Mouse (Mus musculus) midbrain, embryonic 11.5 days (tissue): ENCODE measurements around the gene Msrb3. TPM values are rescaled to one million over a fixed set of nuclear protein-coding genes. Genes with fewer than 3 reads are reported as not detected.

Experiments
- ATAC-seq: fragments of 200-750 bp; cut with Nextera tagmentation; 2 replicates; pipeline ENCODE4 v1.8.0; 2017; ENCODE audit warnings: moderate TSS enrichment, moderate library complexity; ENCODE audit not compliant: low FRiP score
- DNase-seq: peaks from one replicate; pipeline ENCODE4 v3.0.0; 2015; ENCODE audit warnings: low spot score; ENCODE audit errors: missing footprints
- H3K27ac ChIP-seq: fragments of 300-500 bp; sonication (generic); 2 replicates; pipeline ENCODE4 v1.5.1; 2014; ENCODE audit warnings: low read depth, low read length
- H3K27me3 ChIP-seq: fragments of 300-500 bp; sonication (generic); 2 replicates; pipeline ENCODE4 v1.6.1; 2014; ENCODE audit warnings: mild to moderate bottlenecking, low read length, moderate library complexity, mixed read lengths; ENCODE audit not compliant: control insufficient read depth, insufficient read depth
- H3K36me3 ChIP-seq: fragments of 300-500 bp; sonication (generic); 2 replicates; pipeline ENCODE4 v1.6.1; 2014; ENCODE audit warnings: mild to moderate bottlenecking, low read length, moderate library complexity, mixed read lengths; ENCODE audit not compliant: control insufficient read depth, insufficient read depth
- H3K4me1 ChIP-seq: fragments of 300-500 bp; sonication (generic); 2 replicates; pipeline ENCODE4 v1.6.1; 2014; ENCODE audit warnings: low read length; ENCODE audit not compliant: control insufficient read depth, insufficient read depth
- H3K4me2 ChIP-seq: fragments of 300-500 bp; sonication (generic); 2 replicates; pipeline ENCODE4 v1.6.1; 2014; ENCODE audit warnings: mild to moderate bottlenecking, moderate library complexity
- H3K4me3 ChIP-seq: fragments of 300-500 bp; sonication (generic); 2 replicates; pipeline ENCODE4 v1.5.1; 2014; ENCODE audit warnings: low read depth, low read length
- H3K9ac ChIP-seq: fragments of 300-500 bp; sonication (generic); 2 replicates; pipeline ENCODE4 v1.6.1; 2014; ENCODE audit warnings: low read length
- H3K9me3 ChIP-seq: fragments of 300-500 bp; sonication (generic); 2 replicates; pipeline ENCODE4 v1.6.1; 2016; ENCODE audit warnings: low read length; ENCODE audit not compliant: control insufficient read depth
- WGBS: fragments of 180-500 bp; shearing (Covaris S2); extraction: QIAGEN DNeasy Blood & Tissue Kit; methylation state at CpG from one replicate; pipeline ENCODE4 v1.1.7; 2014; 5-methylcytosine and 5-hydroxymethylcytosine counted together
- polyA plus RNA-seq: library from polyadenylated mRNA; unstranded; fragments of >200 nt; fragmentation: Nextera tagmentation; extraction: Ambion mirVana; gene quantifications from 2 replicates; pipeline ENCODE4 v1.2.1, GENCODE M21; 2014

Gene Msrb3
- polyA plus RNA-seq, 1 experiment from 2014 or later = 3.9 TPM

DNA sequence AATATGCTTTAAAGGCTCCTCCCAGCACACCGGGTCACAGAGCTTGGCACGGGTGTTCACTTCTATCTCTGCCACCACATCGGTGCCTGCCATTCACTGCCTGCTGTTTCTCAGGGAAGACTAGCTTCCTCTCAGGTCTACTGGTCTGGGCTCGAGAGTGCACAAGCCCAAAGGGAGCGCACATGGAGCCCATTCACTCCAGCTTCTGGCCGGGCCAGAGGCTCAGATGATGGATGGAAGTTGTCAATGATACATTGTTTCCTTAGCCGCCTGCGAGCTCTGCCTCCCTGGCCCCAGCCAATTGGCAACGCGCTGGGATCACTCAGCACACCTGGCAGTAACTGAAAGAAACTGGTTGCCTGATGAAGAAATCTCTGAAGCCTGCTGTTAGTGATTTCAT, 111.7 kb downstream of the Msrb3 start:
- 64% methylated on average over 10 of the region's 10 CpGs for WGBS
- ATAC-seq = no peak
- Histone ChIP-seq H3K4me2 (no peak overlapping the region), H3K4me3 (no peak overlapping the region), H3K27me3 (no peaks in the 10 kb centered on the region), H3K4me1 (peaks cover 5% of the 10 kb centered on the region; the same call in 1 of the 2 replicates), H3K27ac (no peak overlapping the region), H3K9ac (no peak overlapping the region), H3K36me3 (no peaks in the 10 kb centered on the region), H3K9me3 (no peaks in the 10 kb centered on the region)
- no peak for DNase-seq

DNA sequence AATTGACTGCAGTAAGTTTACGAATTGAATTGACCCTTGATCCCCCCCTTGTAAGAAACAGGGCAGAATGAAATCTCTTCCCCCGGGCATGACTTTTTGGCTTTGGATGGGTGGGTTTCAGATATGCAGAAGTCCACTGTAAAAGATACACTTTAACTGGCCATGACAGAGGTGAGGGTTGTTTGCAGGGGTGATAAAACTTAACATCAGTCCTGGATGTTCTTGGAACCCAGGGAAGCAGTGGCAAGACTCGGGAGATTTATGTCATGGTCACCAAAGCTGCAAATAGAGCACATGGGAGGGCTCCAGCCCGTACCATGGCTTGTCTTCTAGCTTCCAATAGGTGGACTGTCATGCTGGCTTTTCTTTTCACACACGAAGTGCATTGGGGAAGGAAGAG, 114.4 kb downstream of the Msrb3 start:
- H3K36me3 ChIP-seq = no peaks in the 10 kb centered on the region
- H3K4me3 ChIP-seq = no peak overlapping the region
- H3K9me3 ChIP-seq = no peaks in the 10 kb centered on the region
- H3K4me2 ChIP-seq = no peak overlapping the region
- 62% methylated on average over 5 of the region's 5 CpGs for WGBS
- ATAC-seq = no peak
- no peaks in the 10 kb centered on the region for H3K27me3 ChIP-seq
- H3K9ac ChIP-seq = no peak overlapping the region
- DNase-seq = no peak
- no peak overlapping the region for H3K27ac ChIP-seq
- H3K4me1 ChIP-seq = peaks cover 5% of the 10 kb centered on the region; the same call in 1 of the 2 replicates

DNA sequence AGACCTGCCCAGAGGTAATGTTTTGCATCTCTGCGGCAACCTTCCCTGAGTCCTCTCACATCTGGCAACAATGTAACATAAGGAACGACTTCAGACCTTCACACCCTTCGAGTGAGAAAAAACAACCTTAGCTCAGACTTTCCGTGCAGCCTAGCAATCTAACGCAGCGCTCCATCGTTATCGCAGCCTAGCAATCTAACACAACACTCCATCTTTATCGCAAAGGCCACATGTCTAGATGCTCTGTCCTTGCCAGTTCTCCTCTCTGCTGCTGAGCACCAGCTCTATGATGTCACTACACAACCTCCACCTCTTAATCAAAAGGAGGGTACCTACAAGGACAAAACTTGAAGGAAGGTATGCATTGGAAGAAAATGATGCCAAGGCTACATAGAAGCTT, 115.5 kb downstream of the Msrb3 start:
- Histone ChIP-seq H3K36me3 (no peaks in the 10 kb centered on the region), H3K9me3 (no peaks in the 10 kb centered on the region), H3K4me3 (no peak overlapping the region), H3K9ac (no peak overlapping the region), H3K27ac (no peak overlapping the region), H3K27me3 (no peaks in the 10 kb centered on the region), H3K4me1 (peaks cover 5% of the 10 kb centered on the region; the same call in 1 of the 2 replicates), H3K4me2 (no peak overlapping the region)
- ATAC-seq (no peak), DNase-seq (no peak)
- 91% methylated on average over 9 of the region's 9 CpGs for WGBS

DNA sequence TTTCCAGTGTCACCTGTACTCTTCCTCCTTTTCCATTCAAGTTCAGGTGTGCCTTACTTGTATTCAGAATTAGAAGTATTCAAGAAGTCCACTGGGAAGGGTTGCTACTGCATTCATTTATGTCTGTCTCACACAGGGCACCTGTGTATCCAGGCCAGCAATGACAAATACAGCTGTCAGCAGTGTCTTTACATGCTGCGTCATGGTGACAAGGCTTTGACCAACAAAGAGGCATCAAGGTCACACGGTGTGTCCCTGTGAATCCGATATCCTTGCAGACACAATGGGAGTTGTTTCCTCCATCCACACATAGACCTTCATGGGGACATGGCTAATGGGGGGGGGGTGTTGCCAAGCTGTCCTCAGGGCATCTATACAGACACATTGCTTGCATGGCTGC, 121.4 kb downstream of the Msrb3 start:
- Histone ChIP-seq H3K4me2 (no peak overlapping the region), H3K27me3 (no peaks in the 10 kb centered on the region), H3K27ac (no peak overlapping the region), H3K9me3 (no peaks in the 10 kb centered on the region), H3K9ac (no peak overlapping the region), H3K4me1 (no peaks in the 10 kb centered on the region), H3K4me3 (no peak overlapping the region), H3K36me3 (no peaks in the 10 kb centered on the region)
- DNase-seq = no peak
- ATAC-seq = no peak
- 83% methylated on average over 3 of the region's 3 CpGs for WGBS

DNA sequence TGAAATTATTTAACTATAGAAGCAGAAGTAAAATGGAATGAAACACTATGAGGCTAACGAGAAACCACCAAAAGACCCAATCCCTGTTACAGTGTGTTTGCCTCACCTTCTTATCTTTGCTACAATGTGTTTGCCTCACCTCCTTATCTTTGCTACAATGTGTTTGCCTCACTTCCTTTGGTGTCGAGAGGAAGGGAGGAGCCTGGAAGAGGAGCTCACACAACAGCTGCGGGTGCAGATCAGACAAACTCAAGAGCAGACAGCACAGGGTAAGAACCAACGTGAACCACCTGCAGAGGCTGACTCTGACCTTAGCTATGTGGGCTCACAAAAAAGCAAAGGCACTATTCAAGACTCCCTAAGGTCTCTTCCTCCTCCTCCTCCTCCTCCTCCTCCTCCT, 123.5 kb downstream of the Msrb3 start:
- Histone ChIP-seq H3K9me3 (no peaks in the 10 kb centered on the region), H3K4me1 (no peaks in the 10 kb centered on the region), H3K27me3 (no peaks in the 10 kb centered on the region), H3K27ac (no peak overlapping the region), H3K36me3 (no peaks in the 10 kb centered on the region), H3K9ac (no peak overlapping the region), H3K4me2 (no peak overlapping the region), H3K4me3 (no peak overlapping the region)
- no peak for DNase-seq
- ATAC-seq = no peak
- 84% methylated on average over 4 of the region's 4 CpGs for WGBS

DNA sequence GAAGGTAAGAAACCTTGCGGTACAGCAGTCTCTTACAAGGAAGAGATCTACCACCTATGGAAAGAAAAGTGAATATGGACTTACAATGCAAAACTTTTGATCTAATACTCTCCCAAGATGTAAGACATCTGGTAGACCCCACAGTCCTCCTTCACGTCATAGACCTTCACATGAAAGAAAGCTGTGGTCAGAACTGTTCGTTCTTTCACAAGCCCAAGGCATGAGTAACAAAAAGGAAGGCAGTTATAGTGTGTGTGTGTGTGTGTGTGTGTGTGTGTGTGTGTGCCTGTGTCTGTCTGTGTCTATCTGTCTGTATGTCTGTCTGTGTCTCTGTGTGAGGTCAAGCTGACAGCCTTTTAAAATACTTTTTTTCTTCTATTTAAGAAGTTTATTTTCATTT, 131.5 kb downstream of the Msrb3 start:
- Histone ChIP-seq H3K4me2 (no peak overlapping the region), H3K9me3 (no peaks in the 10 kb centered on the region), H3K4me1 (no peaks in the 10 kb centered on the region; the same call in 1 of the 2 replicates), H3K27ac (no peak overlapping the region), H3K36me3 (no peaks in the 10 kb centered on the region), H3K9ac (no peak overlapping the region), H3K27me3 (no peaks in the 10 kb centered on the region), H3K4me3 (no peak overlapping the region)
- DNase-seq (no peak), ATAC-seq (no peak)
- 93% methylated on average over 3 of the region's 3 CpGs for WGBS

DNA sequence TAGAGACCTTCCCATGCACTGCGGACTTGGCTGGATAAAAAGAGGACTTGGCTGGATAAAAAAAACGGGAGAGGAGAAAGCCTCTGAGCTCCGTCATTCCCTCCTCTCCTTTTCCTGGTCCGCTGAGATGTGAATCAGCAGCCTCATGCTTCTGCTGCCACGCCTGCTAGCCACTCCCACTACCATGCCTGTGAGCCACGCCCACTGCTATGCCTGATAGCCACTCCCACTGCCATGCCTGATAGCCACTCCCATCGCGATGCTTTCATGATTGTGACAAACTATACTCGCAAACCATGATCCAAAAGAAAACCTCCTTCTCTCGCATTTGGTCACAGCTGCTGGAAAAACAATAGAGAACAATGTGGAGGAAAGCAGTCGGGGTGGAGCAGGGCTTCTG, 133.5 kb downstream of the Msrb3 start:
- Histone ChIP-seq H3K4me1 (no peaks in the 10 kb centered on the region; the same call in 1 of the 2 replicates), H3K27me3 (no peaks in the 10 kb centered on the region), H3K27ac (no peak overlapping the region), H3K36me3 (no peaks in the 10 kb centered on the region), H3K9me3 (no peaks in the 10 kb centered on the region), H3K9ac (no peak overlapping the region), H3K4me3 (no peak overlapping the region), H3K4me2 (no peak overlapping the region)
- DNase-seq = no peak
- 88% methylated on average over 11 of the region's 11 CpGs for WGBS
- ATAC-seq = no peak

DNA sequence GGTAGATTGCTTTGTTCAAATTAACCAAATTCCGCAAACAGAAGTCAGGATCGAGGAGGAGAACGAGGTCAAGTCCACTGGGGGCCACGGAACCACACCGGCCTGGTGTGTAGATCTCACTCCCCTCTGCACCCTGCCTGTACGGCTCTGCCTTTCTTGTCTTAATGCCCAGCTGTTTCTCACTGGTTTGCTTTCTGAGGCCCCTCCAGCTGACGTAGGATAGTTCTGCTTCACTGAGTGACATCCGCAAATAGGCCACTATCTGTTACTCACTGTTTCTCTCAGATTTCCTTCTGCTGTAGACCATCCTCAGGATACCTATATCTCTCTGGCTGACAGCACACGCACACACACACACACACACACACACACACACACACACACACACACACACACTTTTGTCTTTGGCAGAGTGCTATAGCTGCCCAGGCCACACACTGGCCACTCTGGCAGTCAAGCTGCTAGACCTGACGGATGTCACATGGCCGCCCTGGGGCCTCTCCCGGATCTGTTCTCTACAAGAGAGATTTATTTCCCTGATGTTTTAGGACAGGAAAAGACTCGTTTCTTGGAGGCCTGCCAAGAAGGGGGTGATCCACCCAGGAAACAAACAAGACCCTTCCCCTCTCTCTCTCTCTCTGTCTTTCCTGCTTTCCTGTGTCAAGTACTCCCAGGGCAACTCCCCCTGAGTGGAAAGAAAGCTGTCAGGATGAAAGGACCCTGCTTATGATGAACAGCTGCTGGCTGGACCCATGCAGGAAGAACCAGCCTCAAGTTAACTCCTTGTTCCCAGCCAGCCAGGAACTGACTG, 135.0 kb downstream of the Msrb3 start:
- Histone ChIP-seq H3K27ac (no peak overlapping the region), H3K4me1 (no peaks in the 10 kb centered on the region; the same call in 1 of the 2 replicates), H3K9me3 (no peaks in the 10 kb centered on the region; the same call in 1 of the 2 replicates), H3K27me3 (no peaks in the 10 kb centered on the region), H3K9ac (no peak overlapping the region), H3K4me3 (no peak overlapping the region), H3K36me3 (no peaks in the 10 kb centered on the region), H3K4me2 (no peak overlapping the region)
- WGBS = 72% methylated on average over 13 of the region's 13 CpGs
- DNase-seq = no peak
- no peak; the same call in 1 of the 2 replicates for ATAC-seq

DNA sequence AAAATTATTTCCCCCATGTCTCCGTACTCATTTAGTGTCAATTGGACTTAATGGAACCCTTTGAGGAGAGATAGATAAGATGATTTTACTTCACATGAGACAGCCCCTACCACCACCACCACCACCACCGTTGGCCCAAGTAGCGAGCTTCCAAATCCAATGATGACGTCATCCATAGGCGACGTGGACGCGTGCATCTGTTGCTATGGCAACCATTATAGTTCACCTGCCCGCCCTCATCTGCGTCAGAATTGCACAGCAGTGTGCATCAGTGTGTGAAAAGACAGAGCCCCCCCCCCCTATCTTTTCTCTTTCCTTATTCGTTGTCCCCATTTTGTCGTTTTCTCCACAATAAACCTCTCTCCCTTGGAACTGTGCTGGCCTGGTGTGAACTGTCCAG, 135.9 kb downstream of the Msrb3 start:
- DNase-seq (no peak), ATAC-seq (no peak)
- Histone ChIP-seq H3K27ac (no peak overlapping the region), H3K4me1 (no peaks in the 10 kb centered on the region; the same call in 1 of the 2 replicates), H3K27me3 (no peaks in the 10 kb centered on the region), H3K4me3 (no peak overlapping the region), H3K4me2 (no peak overlapping the region), H3K9ac (no peak overlapping the region), H3K36me3 (no peaks in the 10 kb centered on the region), H3K9me3 (no peaks in the 10 kb centered on the region; the same call in 1 of the 2 replicates)
- WGBS = 80% methylated on average over 12 of the region's 12 CpGs
